Mouse (Mus musculus): Measurements from ENCODE around the gene Golga1.

GRCm38 (mm10) chr2:39091966-39092365 lies 26.6 kb upstream of the Golga1 start:
- TF ChIP-seq POLR2A (IDR thresholded peaks at IDR 0.05; ENCODE audit: low read depth, low read length) (no peak), CTCF (IDR thresholded peaks at IDR 0.05; ENCODE audit: extremely low read depth, insufficient read depth, insufficient read length, insufficient replicate concordance) (no peak)
